Mouse (Mus musculus) megakaryocyte progenitor cell, adult 5-6 weeks (primary cell): Measurements from ENCODE around the gene Igdcc3. TPM values are rescaled to one million over a fixed set of nuclear protein-coding genes. Genes with fewer than 3 reads are reported as not detected.

Experiments used
- ATAC-seq: replicated peaks from 2 replicates; pipeline ENCODE4 v1.8.0; 2016; ENCODE audit warnings: mild to moderate bottlenecking, moderate TSS enrichment, inconsistent platforms; ENCODE audit not compliant: poor library complexity
- total RNA-seq, 2 experiments: library from RNA; stranded (forward) in 1 of 2; stranded (reverse) in 1 of 2; fragments of 157-497, 149-512 nt in 1 of 2; fragments of 200-1000 nt in 1 of 2; gene quantifications; 2 replicates each; pipeline versions ENCODE4 v1.2.3 to v1.2.4; 2015 to 2017

The Igdcc3 gene
- total RNA-seq, 2 experiments from 2014 or later, result not detected

- no peak for ATAC-seq
Measured at GRCm38 (mm10) chr9:65175234-65175938, 34.4 kb downstream of the Igdcc3 start.

GRCm38 (mm10) chr9:65175939-65176871 lies 35.2 kb downstream of the Igdcc3 start:
- ATAC-seq, result no peak

GRCm38 (mm10) chr9:65177497-65177896 lies 36.5 kb downstream of the Igdcc3 start:
- no peak for ATAC-seq

- no peak for ATAC-seq
Measured at GRCm38 (mm10) chr9:65177912-65178311, 36.9 kb downstream of the Igdcc3 start.

- ATAC-seq, result no peak
Measured at GRCm38 (mm10) chr9:65178336-65179213, 37.6 kb downstream of the Igdcc3 start.

- peak; percentile 65 for ATAC-seq
Measured at GRCm38 (mm10) chr9:65179817-65180624, 39.0 kb downstream of the Igdcc3 start.

GRCm38 (mm10) chr9:65188599-65188998 lies 47.6 kb downstream of the Igdcc3 start:
- peak; percentile 97 for ATAC-seq

- no peak for ATAC-seq
Measured at GRCm38 (mm10) chr9:65190306-65190705, 49.3 kb downstream of the Igdcc3 start.

- ATAC-seq, result no peak
Measured at GRCm38 (mm10) chr9:65191389-65191754, 50.4 kb downstream of the Igdcc3 start.

GRCm38 (mm10) chr9:65191755-65192469 lies 50.9 kb downstream of the Igdcc3 start:
- no peak for ATAC-seq

GRCm38 (mm10) chr9:65193214-65193613 lies 52.2 kb downstream of the Igdcc3 start:
- no peak for ATAC-seq

- no peak for ATAC-seq
Measured at GRCm38 (mm10) chr9:65195053-65195452, 54.1 kb downstream of the Igdcc3 start, which contains the start of gene Parp16. Gene Parp16 (plus strand): TSS chr9:65195353.

- no peak for ATAC-seq
Measured at GRCm38 (mm10) chr9:65195621-65195981, 54.6 kb downstream of the Igdcc3 start.

- peak; percentile 62 for ATAC-seq
Measured at GRCm38 (mm10) chr9:65195982-65196737, 55.2 kb downstream of the Igdcc3 start.

- peak; percentile 40 for ATAC-seq
Measured at GRCm38 (mm10) chr9:65196738-65197569, 56.0 kb downstream of the Igdcc3 start.

GRCm38 (mm10) chr9:65197826-65198225 lies 56.8 kb downstream of the Igdcc3 start:
- no peak for ATAC-seq

GRCm38 (mm10) chr9:65199723-65200122 lies 58.7 kb downstream of the Igdcc3 start:
- no peak for ATAC-seq

- ATAC-seq, result peak; percentile 21
Measured at GRCm38 (mm10) chr9:65200606-65201005, 59.6 kb downstream of the Igdcc3 start.
